ENCODE assay signal across 25 mouse cellular contexts in the genomic region with DNA sequence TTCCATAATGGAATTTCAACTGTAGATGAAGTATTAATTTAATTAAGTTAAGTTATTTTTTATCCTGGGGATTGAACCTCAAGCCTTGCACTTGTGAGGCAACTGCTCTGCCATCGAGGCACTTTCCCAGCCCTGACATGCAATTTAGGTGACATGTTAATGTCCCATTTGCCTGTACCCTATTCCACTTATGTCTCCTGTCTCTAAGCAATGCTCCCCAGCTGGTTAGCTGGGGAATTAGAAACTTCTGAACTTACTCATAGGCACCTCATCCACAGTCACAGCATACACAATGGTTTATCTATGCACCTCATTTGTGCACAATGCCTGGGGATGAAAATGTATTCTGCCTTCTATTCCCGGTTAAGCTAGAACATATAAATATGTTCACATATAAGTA. TPM values are rescaled to one million over a fixed set of nuclear protein-coding genes. Genes with fewer than 3 reads are reported as not detected.
DNase-seq lines count a peak whose midpoint lies in the region; ATAC-seq and TF ChIP-seq lines count a peak whose summit lies in the region.
"Had no signal": no experiment of that assay in that cellular context is flagged by ENCODE, and none has a peak within 500 bp of the region (broad histone marks: within the 10 kb centered on the region; RNA-seq: fewer than 3 reads in every experiment).

No protein-coding gene starts in this region.

- no peaks in the 10 kb centered on the region for H3K4me1 ChIP-seq in heart, embryonic 12.5 days (replicated peaks)
- H3K4me1 ChIP-seq in kidney, embryonic 16.5 days (ENCODE audit: insufficient read depth, low read length) = no peaks in the 10 kb centered on the region
- H3K4me1 ChIP-seq in lung, postnatal 0 days (ENCODE audit: insufficient read depth, low read depth, low read length) = no peaks in the 10 kb centered on the region
- H3K4me1 ChIP-seq: embryonic facial prominence, embryonic 10.5 days; embryonic facial prominence, embryonic 13.5 days; forebrain, embryonic 12.5 days; forebrain, embryonic 15.5 days; heart, embryonic 10.5 days; hindbrain, embryonic 12.5 days had no signal

- no peak for TF ChIP-seq CTCF in lung, postnatal 0 days (IDR thresholded peaks at IDR 0.05)

- no peak overlapping the region for H3K4me3 ChIP-seq in heart, embryonic 12.5 days
- no peak overlapping the region for H3K4me3 ChIP-seq in kidney, embryonic 16.5 days (ENCODE audit: low read length)
- no peak overlapping the region for H3K4me3 ChIP-seq in lung, postnatal 0 days (ENCODE audit: low read depth, low read length)
- H3K4me3 ChIP-seq: embryonic facial prominence, embryonic 10.5 days; embryonic facial prominence, embryonic 13.5 days; erythroblast, embryonic 14.5 days; forebrain, embryonic 12.5 days; forebrain, embryonic 15.5 days; heart, adult 2 months; heart, embryonic 10.5 days; hindbrain, embryonic 12.5 days had no signal

- DNase-seq in heart, adult 11 months = peak; percentile 50
- DNase-seq in kidney, postnatal 25 days = no peak
- peak; percentile 15 to 32 for DNase-seq in kidney, postnatal 4 days
- DNase-seq in kidney, postnatal 14 days = no peak
- DNase-seq in lung, postnatal 0 days (ENCODE audit: low spot score) = peak; percentile 30
- DNase-seq in lung, postnatal 4 days = no peak
- DNase-seq: adrenal gland, adult 8-10 months; adrenal gland, postnatal 25 days; cerebellum, adult 11-12 months; cerebellum, adult 8-10 months; cerebellum, postnatal 10 days; cerebellum, postnatal 36 days; embryo, embryonic 11 days; gastrocnemius, postnatal 25 days; heart, adult 2 months had no signal

- no peak overlapping the region for H3K9ac ChIP-seq in heart, embryonic 12.5 days
- H3K9ac ChIP-seq in kidney, embryonic 16.5 days (replicated peaks; ENCODE audit: low read length) = no peak overlapping the region
- no peak overlapping the region for H3K9ac ChIP-seq in lung, postnatal 0 days (replicated peaks; ENCODE audit: low read depth)
- H3K9ac ChIP-seq: embryonic facial prominence, embryonic 13.5 days; forebrain, embryonic 12.5 days; forebrain, embryonic 15.5 days; hindbrain, embryonic 12.5 days had no signal

- no peak overlapping the region for H3K27ac ChIP-seq in heart, embryonic 12.5 days (ENCODE audit: poor library complexity, severe bottlenecking)
- H3K27ac ChIP-seq in kidney, embryonic 16.5 days (ENCODE audit: low read length) = peak overlapping the region; percentile 9; the same call in 1 of the 2 replicates
- H3K27ac ChIP-seq in lung, postnatal 0 days (ENCODE audit: low read length) = no peak overlapping the region
- H3K27ac ChIP-seq: embryonic facial prominence, embryonic 10.5 days; embryonic facial prominence, embryonic 13.5 days; forebrain, embryonic 12.5 days; forebrain, embryonic 15.5 days; heart, adult 2 months; heart, embryonic 10.5 days; hindbrain, embryonic 12.5 days had no signal

- 77% methylated on average over 2 of the region's 2 CpGs for WGBS in heart, embryonic 12.5 days
- 60% methylated on average over 2 of the region's 2 CpGs for WGBS in kidney, embryonic 16.5 days
- WGBS in lung, postnatal 0 days = 59% methylated on average over 2 of the region's 2 CpGs

- H3K27me3 ChIP-seq in heart, embryonic 12.5 days (replicated peaks) = no peaks in the 10 kb centered on the region
- H3K27me3 ChIP-seq in kidney, embryonic 16.5 days (ENCODE audit: insufficient read depth, low read length) = no peaks in the 10 kb centered on the region
- H3K27me3 ChIP-seq in lung, postnatal 0 days (replicated peaks; ENCODE audit: insufficient read depth, low read length) = no peaks in the 10 kb centered on the region
- H3K27me3 ChIP-seq: embryonic facial prominence, embryonic 13.5 days; forebrain, embryonic 12.5 days; forebrain, embryonic 15.5 days; hindbrain, embryonic 12.5 days had no signal

- no peak for ATAC-seq in heart, embryonic 12.5 days (ENCODE audit: insufficient number of reproducible peaks, low FRiP score)
- ATAC-seq in kidney, embryonic 16.5 days (ENCODE audit: low FRiP score, low TSS enrichment) = 0 out of 2 replicates have a peak, but pooled peaks have one; percentile 49
- ATAC-seq in lung, postnatal 0 days = 0 out of 2 replicates have a peak, but pooled peaks have one; percentile 35
- ATAC-seq: activated CD4-positive, CD25-positive, alpha-beta regulatory T cell, adult 4 months; forebrain, embryonic 15.5 days had no signal

- peaks cover 4% of the 10 kb centered on the region for H3K9me3 ChIP-seq in heart, embryonic 12.5 days (replicated peaks)
- peaks cover 3% of the 10 kb centered on the region; the same call in 1 of the 2 replicates for H3K9me3 ChIP-seq in kidney, embryonic 16.5 days (ENCODE audit: low read length)
- no peaks in the 10 kb centered on the region for H3K9me3 ChIP-seq in lung, postnatal 0 days (ENCODE audit: low read length)
- H3K9me3 ChIP-seq: embryonic facial prominence, embryonic 10.5 days; forebrain, embryonic 12.5 days; forebrain, embryonic 15.5 days; hindbrain, embryonic 12.5 days had no signal

- H3K4me2 ChIP-seq in heart, embryonic 12.5 days = no peak overlapping the region
- no peak overlapping the region for H3K4me2 ChIP-seq in kidney, embryonic 16.5 days (replicated peaks; ENCODE audit: low read depth, low read length)
- H3K4me2 ChIP-seq in lung, postnatal 0 days (replicated peaks; ENCODE audit: low read depth, low read length) = no peak overlapping the region
- H3K4me2 ChIP-seq: embryonic facial prominence, embryonic 13.5 days; forebrain, embryonic 12.5 days; forebrain, embryonic 15.5 days; hindbrain, embryonic 12.5 days had no signal

- H3K36me3 ChIP-seq in heart, embryonic 12.5 days = no peaks in the 10 kb centered on the region
- H3K36me3 ChIP-seq in kidney, embryonic 16.5 days (ENCODE audit: insufficient read depth, low read length) = no peaks in the 10 kb centered on the region
- no peaks in the 10 kb centered on the region for H3K36me3 ChIP-seq in lung, postnatal 0 days (ENCODE audit: insufficient read depth, low read length)
- H3K36me3 ChIP-seq: embryonic facial prominence, embryonic 10.5 days; embryonic facial prominence, embryonic 13.5 days; forebrain, embryonic 12.5 days; forebrain, embryonic 15.5 days; heart, embryonic 10.5 days; hindbrain, embryonic 12.5 days had no signal

- no peak for TF ChIP-seq EP300 in lung, postnatal 0 days (IDR thresholded peaks at IDR 0.05)

RNA-seq across cellular contexts. Expression of gene Tmx4, which starts 59.1 kb away (rescaled TPM):
- polyA plus RNA-seq in heart, embryonic 12.5 days (2016; fragmentation: Nextera tagmentation; extraction: Ambion mirVana) = 55.3 and 56.1 TPM in 2 replicates
- polyA plus RNA-seq in kidney, embryonic 16.5 days (2015; fragmentation: Nextera tagmentation; extraction: Ambion mirVana) = 20.4 and 21.2 TPM in 2 replicates
- 9.4 and 12.2 TPM in 2 replicates for polyA plus RNA-seq in lung, postnatal 0 days (2015; fragmentation: Nextera tagmentation; extraction: Ambion mirVana)

Comparison
In these comparisons a context has a peak if more than half of its experiments do, and no peak if none do; other contexts are left out.
1. DNase-seq: peak in heart, adult 11 months (single experiment), kidney, postnatal 4 days (2 of 2) and lung, postnatal 0 days (single experiment); none in kidney, postnatal 25 days (0 of 2), kidney, postnatal 14 days (single experiment) and lung, postnatal 4 days (0 of 2).